Mouse (Mus musculus) limb, embryonic 14.5 days (tissue): ENCODE measurements around the gene Fam118b. TPM values are rescaled to one million over a fixed set of nuclear protein-coding genes. Genes with fewer than 3 reads are reported as not detected.
A peak's percentile ranks its signal among the peaks of the same experiment; 100 is the strongest.

Experiments used
- ATAC-seq: fragments of 200-750 bp; cut with Nextera tagmentation; 2 replicates; pipeline ENCODE4 v1.8.0; 2017; ENCODE audit warnings: low read depth, moderate number of reproducible peaks, moderate TSS enrichment; ENCODE audit not compliant: low FRiP score
- DNase-seq: peaks from one replicate; pipeline ENCODE4 v3.0.0-alpha.2; 2015; ENCODE audit warnings: low spot score
- H3K27ac ChIP-seq: fragments of 300-500 bp; sonication (generic); replicated peaks from 2 replicates; pipeline ENCODE4 v1.5.1; 2014; ENCODE audit warnings: low read depth, mild to moderate bottlenecking, low read length, moderate library complexity, mixed read lengths
- H3K27me3 ChIP-seq: fragments of 300-500 bp; sonication (generic); 2 replicates; pipeline ENCODE4 v1.6.1; 2014; ENCODE audit warnings: low read length, mixed read lengths; ENCODE audit not compliant: control insufficient read depth, insufficient read depth
- H3K36me3 ChIP-seq: fragments of 300-500 bp; sonication (generic); 2 replicates; pipeline ENCODE4 v1.6.1; 2014; ENCODE audit warnings: mild to moderate bottlenecking, low read length, moderate library complexity, mixed read lengths; ENCODE audit not compliant: control insufficient read depth, insufficient read depth
- H3K4me1 ChIP-seq: fragments of 300-500 bp; sonication (generic); 2 replicates; pipeline ENCODE4 v1.6.1; 2014; ENCODE audit warnings: antibody characterized with exemption, low read length, mixed read lengths; ENCODE audit not compliant: control insufficient read depth, insufficient read depth
- H3K4me2 ChIP-seq: fragments of 300-500 bp; sonication (generic); replicated peaks from 2 replicates; pipeline ENCODE4 v1.6.1; 2014; ENCODE audit warnings: low read depth, mild to moderate bottlenecking, low read length, moderate library complexity; ENCODE audit not compliant: severe bottlenecking
- H3K4me3 ChIP-seq: fragments of 300-500 bp; sonication (generic); replicated peaks from 2 replicates; pipeline ENCODE4 v1.5.1; 2014; ENCODE audit warnings: low read length
- H3K9ac ChIP-seq: fragments of 300-500 bp; sonication (generic); 2 replicates; pipeline ENCODE4 v1.6.1; 2014; ENCODE audit warnings: mild to moderate bottlenecking, low read depth, low read length, moderate library complexity; ENCODE audit not compliant: severe bottlenecking
- H3K9me3 ChIP-seq: fragments of 300-500 bp; sonication (generic); 2 replicates; pipeline ENCODE4 v1.6.1; 2016; ENCODE audit warnings: low read length; ENCODE audit not compliant: control insufficient read depth
- POLR2A ChIP-seq: fragments of 200-500 bp; IDR thresholded peaks from 2 replicates; pipeline ENCODE4 v1.8.0; 2012; ENCODE audit warnings: inconsistent platforms, mild to moderate bottlenecking, moderate library complexity, borderline replicate concordance; ENCODE audit not compliant: insufficient read depth, insufficient read length; ENCODE audit errors: extremely low read depth
- WGBS: fragments of 180-500 bp; shearing (Covaris S2); extraction: QIAGEN DNeasy Blood & Tissue Kit; methylation state at CpG from one replicate; pipeline ENCODE4 v1.1.7; 2014; 5-methylcytosine and 5-hydroxymethylcytosine counted together
- polyA plus RNA-seq, 2 experiments: library from polyadenylated mRNA; depleted of rRNA in 1 of 2; stranded (reverse) in 1 of 2; unstranded in 1 of 2; fragments of >200 nt; fragmentation: Nextera tagmentation in 1 of 2; extraction: Ambion mirVana in 1 of 2; gene quantifications; 2 replicates each; pipeline versions ENCODE4 v1.2.1 to v1.2.3; 2012 to 2014

Gene Fam118b
- polyA plus RNA-seq, 2 experiments, result 29.6 to 45.3 TPM

DNA sequence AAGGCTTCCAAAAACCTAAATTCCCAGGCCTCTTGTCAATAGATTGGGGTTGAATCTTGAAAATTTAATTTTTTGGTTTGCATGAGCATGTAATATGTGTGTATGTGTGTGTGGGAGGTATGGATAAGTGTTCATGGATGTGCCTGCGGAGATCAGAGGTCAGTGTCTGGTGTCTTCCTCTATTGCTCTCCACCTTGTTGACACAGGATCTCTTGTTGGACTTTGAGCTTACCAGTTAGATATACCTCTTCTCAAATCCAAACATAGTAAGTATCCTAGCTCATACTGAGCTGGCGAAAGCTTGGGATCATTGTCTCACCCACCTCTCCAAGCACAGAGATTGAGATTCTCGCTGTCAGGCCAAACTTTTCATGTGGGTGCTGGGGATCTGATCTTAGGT, 22.8 kb upstream of the Fam118b start:
- 90% methylated on average over 3 of the region's 3 CpGs for WGBS
- no peak overlapping the region for H3K4me3 ChIP-seq

DNA sequence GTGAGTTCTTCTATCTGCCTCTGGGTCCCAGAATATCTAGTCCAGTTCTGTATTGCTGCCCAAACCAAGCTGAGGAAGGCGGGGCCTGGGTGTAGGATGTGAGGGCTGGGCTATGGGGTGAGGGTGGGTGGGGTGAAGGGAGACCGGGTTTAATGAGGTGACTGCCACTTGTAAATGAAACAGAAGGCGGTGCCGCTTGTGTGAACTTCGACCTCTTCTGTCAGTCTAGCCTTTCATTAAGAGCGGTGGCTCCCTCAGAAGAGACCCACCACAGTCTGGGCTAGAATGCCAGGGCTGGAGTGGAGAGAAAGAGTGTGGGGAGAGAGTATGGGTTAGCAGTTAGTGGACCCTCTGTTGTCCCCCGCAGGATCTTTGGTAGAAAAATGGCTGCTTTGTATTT, 22.4 kb upstream of the Fam118b start:
- ATAC-seq (no peak), DNase-seq (no peak)
- peaks cover 27% of the 10 kb centered on the region for H3K4me1 ChIP-seq
- H3K4me3 ChIP-seq, result no peak overlapping the region
- no peak overlapping the region for H3K9ac ChIP-seq
- no peaks in the 10 kb centered on the region for H3K36me3 ChIP-seq
- no peaks in the 10 kb centered on the region for H3K27me3 ChIP-seq
- no peak overlapping the region for H3K4me2 ChIP-seq
- H3K27ac ChIP-seq, result no peak overlapping the region
- TF ChIP-seq POLR2A, result no peak
- 25% methylated on average over 7 of the region's 7 CpGs for WGBS
- H3K9me3 ChIP-seq, result no peaks in the 10 kb centered on the region

More for the DNA sequence above, 22.8 kb upstream of the Fam118b start:
- Histone ChIP-seq H3K4me2 (no peak overlapping the region), H3K9me3 (no peaks in the 10 kb centered on the region), H3K27ac (no peak overlapping the region), H3K27me3 (no peaks in the 10 kb centered on the region), H3K4me1 (peaks cover 26% of the 10 kb centered on the region), H3K9ac (no peak overlapping the region), H3K36me3 (no peaks in the 10 kb centered on the region)
- TF ChIP-seq POLR2A, result no peak
- DNase-seq (no peak), ATAC-seq (no peak)

DNA sequence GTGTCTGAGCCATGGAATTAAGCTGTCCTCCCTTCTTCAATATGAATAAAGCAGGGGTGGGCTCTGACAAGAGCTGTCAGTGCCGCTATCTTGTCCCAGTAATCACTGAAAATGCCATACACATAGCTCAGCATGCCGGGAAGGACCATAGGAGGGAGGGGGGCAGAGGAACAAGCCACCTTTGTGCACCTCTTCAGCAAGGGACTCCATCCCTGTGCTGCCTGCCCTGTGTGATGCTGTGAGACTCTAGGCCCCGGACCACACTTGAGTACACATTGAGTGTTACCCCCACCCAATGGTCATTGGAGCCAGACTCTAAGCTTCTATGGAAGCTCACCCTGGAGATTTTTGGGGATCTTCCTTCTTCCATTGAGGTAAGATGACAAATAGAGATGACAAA, 18.7 kb upstream of the Fam118b start:
- Histone ChIP-seq H3K9ac (no peak overlapping the region), H3K4me2 (no peak overlapping the region), H3K36me3 (no peaks in the 10 kb centered on the region), H3K4me1 (peaks cover 44% of the 10 kb centered on the region), H3K4me3 (no peak overlapping the region), H3K27ac (no peak overlapping the region), H3K27me3 (no peaks in the 10 kb centered on the region), H3K9me3 (no peaks in the 10 kb centered on the region)
- DNase-seq (no peak), ATAC-seq (no peak)
- no peak for TF ChIP-seq POLR2A
- 87% methylated on average over 3 of the region's 3 CpGs for WGBS

DNA sequence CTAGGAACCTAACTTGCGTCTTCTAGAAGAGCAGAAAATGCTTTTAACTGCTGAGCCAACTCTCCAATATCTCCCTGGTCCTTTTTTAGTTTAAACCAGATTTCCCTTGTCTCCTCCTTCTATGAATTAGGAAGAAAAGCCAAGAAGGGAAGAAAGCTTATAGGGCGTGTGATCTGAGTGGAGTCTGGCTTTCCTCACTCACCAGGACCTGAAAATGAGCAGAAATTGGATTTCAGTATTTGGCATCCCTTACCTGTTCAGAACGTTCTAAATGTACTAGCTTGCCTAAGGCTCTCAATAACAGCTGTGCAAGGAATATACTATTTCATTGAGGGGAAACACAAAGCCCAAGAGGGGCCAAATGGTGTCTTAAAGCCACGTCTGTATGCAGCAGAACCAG, 16.7 kb upstream of the Fam118b start:
- DNase-seq (peak; percentile 61), ATAC-seq (peak; percentile 66)
- no peaks in the 10 kb centered on the region for H3K9me3 ChIP-seq
- H3K27me3 ChIP-seq, result no peaks in the 10 kb centered on the region
- TF ChIP-seq POLR2A, result no peak
- no peak overlapping the region for H3K9ac ChIP-seq
- H3K36me3 ChIP-seq, result no peaks in the 10 kb centered on the region
- no peak overlapping the region for H3K4me3 ChIP-seq
- H3K4me2 ChIP-seq, result no peak overlapping the region
- H3K4me1 ChIP-seq, result peaks cover 41% of the 10 kb centered on the region
- 35% methylated on average over 4 of the region's 4 CpGs for WGBS
- peak overlapping the region; percentile 61; the same call in 1 of the 2 replicates for H3K27ac ChIP-seq

DNA sequence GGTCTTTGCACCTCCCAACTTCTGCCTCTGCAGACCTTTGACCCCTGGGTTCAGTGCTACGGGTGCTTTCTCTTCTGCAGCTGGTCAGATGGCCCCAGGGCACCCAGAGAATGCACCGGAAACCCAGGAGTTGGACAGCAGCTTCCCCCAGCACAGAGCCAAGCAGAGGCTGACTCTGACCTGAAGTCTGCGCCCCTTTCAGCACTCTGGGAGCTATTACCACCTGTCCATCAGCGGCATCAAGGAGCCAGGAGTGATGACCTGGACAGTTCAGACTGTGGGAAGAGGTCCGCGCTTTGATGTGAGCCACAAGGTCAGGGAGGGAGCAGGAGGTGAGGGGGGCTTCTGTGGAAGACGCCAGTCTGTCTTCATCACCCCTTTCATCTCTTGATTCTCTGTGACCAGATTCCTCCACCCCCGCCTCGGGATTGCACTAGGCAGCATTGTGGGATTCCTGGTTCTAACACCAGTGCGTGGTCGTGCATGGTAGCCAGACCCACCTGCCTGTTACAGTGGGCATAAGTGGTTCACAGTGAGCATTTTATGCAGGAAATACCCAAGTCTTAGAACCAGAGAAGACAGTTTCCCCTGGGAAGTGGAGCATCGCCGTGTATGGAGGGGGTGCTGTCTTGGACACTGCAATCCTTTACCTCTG, 15.9 kb upstream of the Fam118b start:
- ATAC-seq (0 out of 2 replicates have a peak, but pooled peaks have one; percentile 10), DNase-seq (no peak)
- 40% methylated on average over 13 of the region's 13 CpGs for WGBS
- Histone ChIP-seq H3K9me3 (no peaks in the 10 kb centered on the region), H3K27ac (0 out of 2 replicates have a peak overlapping the region, but pooled peaks have one; percentile 61), H3K36me3 (no peaks in the 10 kb centered on the region), H3K4me3 (no peak overlapping the region), H3K4me2 (no peak overlapping the region), H3K27me3 (no peaks in the 10 kb centered on the region), H3K4me1 (peaks cover 33% of the 10 kb centered on the region), H3K9ac (no peak overlapping the region)
- TF ChIP-seq POLR2A, result no peak
